In genomic region chr2:91929936-91930335, GRCm38 (mm10) we compare ENCODE assay signal across 7 mouse cellular contexts. TPM values are rescaled to one million over a fixed set of nuclear protein-coding genes. Genes with fewer than 3 reads are reported as not detected.
DNase-seq lines count a peak whose midpoint lies in the region; ATAC-seq and TF ChIP-seq lines count a peak whose summit lies in the region.

No protein-coding gene starts in this region.

- peaks cover 10% of the 10 kb centered on the region; the same call in 1 of the 2 replicates for H3K79me2 ChIP-seq in MEL (ENCODE audit: control insufficient read depth, insufficient read depth, low read length, poor library complexity)

- no peak for TF ChIP-seq POLR2A in MEL (IDR thresholded peaks at IDR 0.05; ENCODE audit: control insufficient read depth in 1 of 2, insufficient read depth in 1 of 2, low read depth in 1 of 2, low read length in 2 of 2, poor library complexity in 1 of 2)

- no peaks in the 10 kb centered on the region for H3K36me3 ChIP-seq in MEL (ENCODE audit: control insufficient read depth in 1 of 2, insufficient read depth in 2 of 2, low read length in 2 of 2)
- peaks cover 21% of the 10 kb centered on the region; the same call in 1 of the 2 replicates for H3K36me3 ChIP-seq in heart, postnatal 0 days (replicated peaks; ENCODE audit: control insufficient read depth, insufficient read depth, low read length)
- peaks cover 35% of the 10 kb centered on the region for H3K36me3 ChIP-seq in midbrain, embryonic 10.5 days

- H3K9ac ChIP-seq in MEL (ENCODE audit: control insufficient read depth, low read depth, low read length, poor library complexity, severe bottlenecking), result no peak overlapping the region
- no peak overlapping the region for H3K9ac ChIP-seq in heart, postnatal 0 days (replicated peaks; ENCODE audit: low read depth, low read length)

- H3K27ac ChIP-seq in MEL (ENCODE audit: control insufficient read depth, low read depth, low read length), result no peak overlapping the region
- no peak overlapping the region for H3K27ac ChIP-seq in heart, postnatal 0 days (ENCODE audit: low read depth)
- H3K27ac ChIP-seq in midbrain, embryonic 10.5 days (replicated peaks), result peak overlapping the region; percentile 100

- H3K27me3 ChIP-seq in MEL (ENCODE audit: control insufficient read depth in 1 of 2, insufficient read depth in 2 of 2, low read length in 2 of 2), result no peaks in the 10 kb centered on the region
- H3K27me3 ChIP-seq in heart, postnatal 0 days (ENCODE audit: control insufficient read depth, insufficient read depth, low read length), result peaks cover 4% of the 10 kb centered on the region; the same call in 1 of the 2 replicates
- H3K27me3 ChIP-seq in midbrain, embryonic 10.5 days (ENCODE audit: low read depth, poor library complexity, severe bottlenecking), result peaks cover 17% of the 10 kb centered on the region

- peak; percentile 51 for DNase-seq in CD4-positive helper T cell, adult 2 months (ENCODE audit: low read depth, low spot score)
- DNase-seq in MEL (ENCODE audit: low read depth, low spot score), result peak; percentile 67
- DNase-seq in embryo, embryonic 10.5 days (ENCODE audit: low spot score), result peak; percentile 96
- DNase-seq in heart, postnatal 0 days (ENCODE audit: low spot score), result peak; percentile 65
- peak; percentile 68 to 77 for DNase-seq in kidney, postnatal 36 days
- DNase-seq in midbrain, embryonic 10.5 days (ENCODE audit: low spot score), result peak; percentile 86
- peak; percentile 65 for DNase-seq in thymus, postnatal 4 days

- H3K4me1 ChIP-seq in MEL (ENCODE audit: control insufficient read depth in 1 of 2, insufficient read depth in 2 of 2, low read length in 2 of 2), result peaks cover 0 to 9% of the 10 kb centered on the region in 2 experiments; a peak in 2 of 4 replicates
- H3K4me1 ChIP-seq in heart, postnatal 0 days (ENCODE audit: control insufficient read depth, insufficient read depth), result peaks cover 15% of the 10 kb centered on the region
- H3K4me1 ChIP-seq in midbrain, embryonic 10.5 days, result peaks cover 78% of the 10 kb centered on the region

- H3K9me3 ChIP-seq in MEL (replicated peaks; ENCODE audit: insufficient read depth, low read length), result no peaks in the 10 kb centered on the region
- no peaks in the 10 kb centered on the region for H3K9me3 ChIP-seq in heart, postnatal 0 days (replicated peaks; ENCODE audit: control insufficient read depth, low read length)
- H3K9me3 ChIP-seq in midbrain, embryonic 10.5 days (replicated peaks), result no peaks in the 10 kb centered on the region

- peak; percentile 35 for TF ChIP-seq RAD21 in MEL (IDR thresholded peaks at IDR 0.05; ENCODE audit: low read depth, low read length)

- WGBS in heart, postnatal 0 days, result 15% methylated on average over 12 of the region's 12 CpGs
- 5% methylated on average over 12 of the region's 12 CpGs for WGBS in midbrain, embryonic 10.5 days

- peak; percentile 64 to 73 (median 70) for TF ChIP-seq CTCF in MEL (IDR thresholded peaks at IDR 0.05 in 2 of 3, conservative IDR thresholded peaks at IDR 0.05 in 1 of 3; ENCODE audit: control insufficient read depth in 1 of 3, insufficient read depth in 1 of 3, low read depth in 2 of 3, low read length in 3 of 3, poor library complexity in 1 of 3, severe bottlenecking in 1 of 3)
- peak; percentile 78 for TF ChIP-seq CTCF in heart, postnatal 0 days (IDR thresholded peaks at IDR 0.05; ENCODE audit: low read depth)

- H3K4me2 ChIP-seq in heart, postnatal 0 days (ENCODE audit: low read depth, low read length), result peak overlapping the region; percentile 66

- no peak overlapping the region for H3K4me3 ChIP-seq in MEL (ENCODE audit: control insufficient read depth in 1 of 2, insufficient read depth in 1 of 2, low read depth in 2 of 2, low read length in 2 of 2)
- no peak overlapping the region for H3K4me3 ChIP-seq in heart, postnatal 0 days (ENCODE audit: low read depth, low read length)
- H3K4me3 ChIP-seq in midbrain, embryonic 10.5 days, result peak overlapping the region; percentile 92

- no peak for TF ChIP-seq EP300 in MEL (IDR thresholded peaks at IDR 0.05; ENCODE audit: low read depth in 1 of 2, low read length in 2 of 2)
- no peak for TF ChIP-seq EP300 in heart, postnatal 0 days (IDR thresholded peaks at IDR 0.05; ENCODE audit: low read depth)

- ATAC-seq in heart, postnatal 0 days (ENCODE audit: insufficient read depth, low read depth), result peak; percentile 40; the same call in 1 of the 2 replicates

TF ChIP-seq in MEL, 35 proteins besides CTCF, POLR2A, EP300 and RAD21:
- TF ChIP-seq MYC (IDR thresholded peaks at IDR 0.05; ENCODE audit: low read depth, low read length) (0 out of 2 replicates have a peak, but pooled peaks have one; percentile 37), ZNF384 (IDR thresholded peaks at IDR 0.05; ENCODE audit: low read depth, low read length) (0 out of 2 replicates have a peak, but pooled peaks have one; percentile 30), SMC3 (IDR thresholded peaks at IDR 0.05; ENCODE audit: low read depth, low read length) (peak; percentile 56), SIN3A (IDR thresholded peaks at IDR 0.05; ENCODE audit: low read length) (0 out of 2 replicates have a peak, but pooled peaks have one; percentile 29), HCFC1 (IDR thresholded peaks at IDR 0.05; ENCODE audit: low read depth, low read length) (no peak), TCF12 (IDR thresholded peaks at IDR 0.05; ENCODE audit: low read depth, low read length) (no peak), ZC3H11A (IDR thresholded peaks at IDR 0.05; ENCODE audit: low read depth, low read length) (peak; percentile 23; the same call in 1 of the 2 replicates)

RNA-seq across cellular contexts. Expression of gene Mdk, which starts 2.2 kb away (rescaled TPM):
- 0.19 and 0.59 TPM in 2 replicates for total RNA-seq in MEL (2012; rRNA removed)
- polyA plus RNA-seq in MEL (2012; ENCODE audit: insufficient read depth in 1 of 2, insufficient read length in 2 of 2, low read depth in 1 of 2, low replicate concordance in 2 of 2, missing spikeins in 1 of 2), result 1 to 10 TPM in 1 of 2 experiments, not detected in 1; 3.4 TPM
- 18.5 and 48.2 TPM in 2 replicates for total RNA-seq in heart, postnatal 0 days (2014; rRNA removed; ENCODE audit: low replicate concordance)
- 100 and 119 TPM in 2 replicates for polyA plus RNA-seq in heart, postnatal 0 days (2015; fragmentation: Nextera tagmentation; extraction: Ambion mirVana)
- polyA plus RNA-seq in midbrain, embryonic 10.5 days (2016; fragmentation: Nextera tagmentation; extraction: Ambion mirVana), result 1,290 and 1,659 TPM in 2 replicates

RNA-seq across cellular contexts. Expression of gene Chrm4, which starts 2.9 kb away (rescaled TPM):
- 23.9 and 29.0 TPM in 2 replicates for total RNA-seq in MEL (2012; rRNA removed)
- 10 to 100 TPM in 1 of 2 experiments, not detected in 1; 21.5 TPM for polyA plus RNA-seq in MEL (2012; ENCODE audit: insufficient read depth in 1 of 2, insufficient read length in 2 of 2, low read depth in 1 of 2, low replicate concordance in 2 of 2, missing spikeins in 1 of 2)
- total RNA-seq in heart, postnatal 0 days (2014; rRNA removed; ENCODE audit: low replicate concordance), result 0.27 TPM in 1 of 2 replicates, not detected in the other
- not detected in 2 replicates for polyA plus RNA-seq in heart, postnatal 0 days (2015; fragmentation: Nextera tagmentation; extraction: Ambion mirVana)
- polyA plus RNA-seq in midbrain, embryonic 10.5 days (2016; fragmentation: Nextera tagmentation; extraction: Ambion mirVana), result 0.81 and 1.0 TPM in 2 replicates

RNA-seq across cellular contexts. Expression of gene Gm9821, which starts 15.6 kb away (rescaled TPM):
- total RNA-seq in MEL (2012; rRNA removed), result 0.85 and 1.2 TPM in 2 replicates
- 10 to 100 TPM in 1 of 2 experiments, not detected in 1; 22.7 TPM for polyA plus RNA-seq in MEL (2012; ENCODE audit: insufficient read depth in 1 of 2, insufficient read length in 2 of 2, low read depth in 1 of 2, low replicate concordance in 2 of 2, missing spikeins in 1 of 2)
- not detected in 2 replicates for total RNA-seq in heart, postnatal 0 days (2014; rRNA removed; ENCODE audit: low replicate concordance)
- 0.89 and 0.93 TPM in 2 replicates for polyA plus RNA-seq in heart, postnatal 0 days (2015; fragmentation: Nextera tagmentation; extraction: Ambion mirVana)
- polyA plus RNA-seq in midbrain, embryonic 10.5 days (2016; fragmentation: Nextera tagmentation; extraction: Ambion mirVana), result 0.12 and 0.19 TPM in 2 replicates

RNA-seq across cellular contexts. Expression of gene Dgkz, which starts 45.7 kb away (rescaled TPM):
- total RNA-seq in MEL (2012; rRNA removed), result 65.6 and 66.1 TPM in 2 replicates
- 100 to 1,000 TPM in 1 of 2 experiments, not detected in 1; 165 TPM for polyA plus RNA-seq in MEL (2012; ENCODE audit: insufficient read depth in 1 of 2, insufficient read length in 2 of 2, low read depth in 1 of 2, low replicate concordance in 2 of 2, missing spikeins in 1 of 2)
- 77.0 and 77.9 TPM in 2 replicates for total RNA-seq in heart, postnatal 0 days (2014; rRNA removed; ENCODE audit: low replicate concordance)
- 24.0 and 26.2 TPM in 2 replicates for polyA plus RNA-seq in heart, postnatal 0 days (2015; fragmentation: Nextera tagmentation; extraction: Ambion mirVana)
- 28.3 and 35.0 TPM in 2 replicates for polyA plus RNA-seq in midbrain, embryonic 10.5 days (2016; fragmentation: Nextera tagmentation; extraction: Ambion mirVana)

Comparison
In these comparisons a context has a peak if more than half of its experiments do, and no peak if none do; other contexts are left out.
1. RNA of gene Mdk, which starts 2.2 kb away (polyA plus RNA-seq): 1,290 to 1,659 TPM in midbrain, embryonic 10.5 days and 100 to 119 TPM in heart, postnatal 0 days; 3.4 TPM in MEL; every median in the first group is over 10 times any median in the second.
2. Peak in every context shown above with its lines, with median percentiles within 50 percentile points of each other: DNase-seq.